Mouse (Mus musculus) C2C12 (cell line): ENCODE data around the gene Arih2.

Experiments used
- CTCF ChIP-seq: IDR thresholded peaks from one replicate; pipeline ENCODE4 v1.5.1; 2011; ENCODE audit not compliant: control insufficient read depth, insufficient read depth, insufficient read length
- MYOG ChIP-seq: IDR thresholded peaks from one replicate; pipeline ENCODE4 v1.6.1; 2011; ENCODE audit not compliant: control insufficient read depth, insufficient read length; ENCODE audit errors: extremely low read depth

- TF ChIP-seq CTCF = no peak
- no peak for TF ChIP-seq MYOG
Measured at GRCm38 (mm10) chr9:108692226-108693041, 43.2 kb upstream of the Arih2 start.
